Mouse (Mus musculus): ENCODE measurements around the gene H2-D1.

Gene H2-D1

DNA sequence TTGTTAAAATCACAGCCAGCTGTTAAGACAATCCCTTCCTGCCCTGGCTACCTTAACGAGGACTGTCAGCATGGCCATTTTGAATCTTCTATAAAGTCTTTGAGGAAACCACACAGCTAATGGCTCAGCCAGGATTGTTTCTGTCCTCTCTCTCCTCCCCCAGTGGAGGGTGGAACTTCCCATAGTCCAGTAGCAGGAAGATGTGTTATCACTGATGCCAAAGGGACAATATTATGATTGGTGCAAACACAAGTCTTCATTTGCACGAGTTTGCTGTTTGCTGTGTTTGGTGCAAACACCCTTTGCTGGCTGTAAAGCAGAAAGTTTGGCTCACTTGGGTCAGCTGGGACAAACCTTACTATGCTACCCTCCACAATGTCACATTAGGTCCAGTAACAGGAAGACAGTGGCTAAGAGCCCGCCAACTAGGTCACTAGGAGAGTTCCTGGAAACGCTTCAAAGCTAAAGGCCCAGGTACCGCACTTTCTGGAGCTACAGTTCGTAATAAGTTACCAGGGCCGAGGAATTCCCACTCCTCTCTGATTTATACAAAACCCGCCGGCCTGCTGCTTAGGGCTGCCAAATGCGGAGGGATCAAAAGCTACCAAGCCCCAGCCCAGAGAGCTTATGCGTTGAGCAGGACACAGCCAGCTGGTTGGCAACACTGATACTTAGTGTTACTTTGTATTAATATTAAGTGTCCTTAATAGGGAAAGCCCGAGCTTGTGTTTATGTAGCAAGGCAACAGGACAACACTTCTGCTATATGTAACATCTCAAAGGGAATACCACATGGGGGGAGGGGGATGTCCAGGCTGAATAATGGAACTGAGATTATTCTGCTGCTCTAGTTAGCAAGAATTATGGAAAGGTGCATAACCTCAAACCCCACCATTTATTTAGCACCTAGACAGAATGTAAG lies 21.9 kb upstream of the H2-D1 start:
- DNase-seq (ENCODE audit: low spot score in 2 of 2), result no peak

DNA sequence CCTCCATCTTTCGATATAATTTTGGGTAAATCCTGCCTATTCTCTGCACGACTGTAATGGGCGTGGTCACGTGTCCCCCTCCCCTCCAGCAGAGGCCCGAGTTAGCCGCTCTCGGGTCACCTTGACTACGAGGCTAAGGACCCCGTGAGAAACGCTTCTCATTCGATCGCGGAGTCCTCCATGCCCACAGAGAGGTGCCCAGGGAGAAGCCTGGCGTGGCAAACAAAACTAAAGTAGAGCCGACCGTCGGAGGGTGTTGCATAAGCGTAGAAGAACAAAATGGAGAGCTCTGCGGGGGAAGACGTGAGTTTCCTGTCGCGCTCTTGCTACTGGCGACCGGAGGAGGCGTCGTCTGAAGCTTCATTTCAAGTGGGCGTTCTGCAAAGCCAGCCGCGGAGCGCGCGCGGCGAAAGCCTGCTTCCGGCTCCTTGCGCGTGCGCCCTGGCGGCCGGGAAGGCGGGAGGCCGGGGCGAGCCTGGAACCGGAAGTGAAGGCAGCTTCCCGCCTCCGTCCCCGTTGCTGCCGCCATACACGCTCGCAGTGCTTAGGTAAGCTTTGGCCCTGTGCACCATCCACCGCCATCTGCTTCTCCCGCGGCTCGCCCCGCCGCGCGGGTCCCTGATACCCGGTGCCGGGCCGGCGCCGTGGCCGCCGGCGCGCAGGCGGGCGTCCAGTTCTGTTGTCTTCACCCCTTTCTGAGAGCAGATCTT lies 21.1 kb upstream of the H2-D1 start, which contains the start of gene Ddx39b:
TSS of gene Ddx39b (plus strand) at position 442 of the 710 bp plus-strand sequence.
- peak; percentile 96 to 97 for DNase-seq (ENCODE audit: low spot score in 2 of 2)

DNA sequence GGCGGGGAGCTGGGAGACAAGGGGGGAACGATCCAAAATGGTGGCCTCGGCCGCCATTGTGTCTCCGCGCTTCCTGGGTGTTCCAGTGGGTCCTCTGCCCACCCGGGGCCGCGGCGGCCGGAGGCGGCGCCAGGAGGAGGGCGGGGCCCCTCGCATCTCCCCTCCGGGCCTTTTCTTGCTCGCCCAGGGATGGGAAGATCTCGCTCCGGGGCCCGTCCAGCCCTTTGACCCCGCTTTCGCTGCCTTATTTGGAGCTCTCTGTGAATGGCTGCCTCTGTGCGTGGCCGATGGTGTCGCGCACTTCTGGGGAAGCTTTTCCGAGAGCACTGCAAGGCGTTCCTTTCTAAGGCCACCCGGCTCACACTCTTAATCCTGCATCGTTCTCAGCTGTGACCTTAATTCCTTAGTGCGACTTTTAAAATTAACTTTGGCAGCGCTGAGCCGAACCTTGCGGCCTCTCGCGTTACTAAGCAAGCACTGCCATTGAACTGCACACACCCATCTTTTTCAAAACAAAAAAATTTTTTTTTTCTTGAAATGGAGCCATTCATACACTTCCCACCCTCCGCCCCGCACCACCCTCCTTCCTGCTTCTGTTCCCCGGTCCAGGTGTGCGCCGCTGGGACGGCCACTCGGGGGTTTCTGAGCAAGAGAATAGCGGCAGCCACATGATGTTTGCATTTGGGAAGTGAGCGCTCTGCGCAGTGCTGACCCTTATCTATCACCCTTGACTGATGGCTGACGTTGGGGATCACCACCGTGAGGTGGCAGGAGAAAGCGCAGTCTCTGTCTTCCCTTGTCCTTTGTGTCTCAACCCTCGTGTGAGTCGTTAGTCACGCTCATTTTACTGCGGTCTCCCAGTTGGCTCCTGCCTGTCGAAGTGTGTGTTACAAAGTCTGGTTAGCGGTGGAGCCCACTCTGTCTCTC lies 20.3 kb upstream of the H2-D1 start:
- DNase-seq (ENCODE audit: low spot score in 2 of 2), result peak; percentile 78 to 81

DNA sequence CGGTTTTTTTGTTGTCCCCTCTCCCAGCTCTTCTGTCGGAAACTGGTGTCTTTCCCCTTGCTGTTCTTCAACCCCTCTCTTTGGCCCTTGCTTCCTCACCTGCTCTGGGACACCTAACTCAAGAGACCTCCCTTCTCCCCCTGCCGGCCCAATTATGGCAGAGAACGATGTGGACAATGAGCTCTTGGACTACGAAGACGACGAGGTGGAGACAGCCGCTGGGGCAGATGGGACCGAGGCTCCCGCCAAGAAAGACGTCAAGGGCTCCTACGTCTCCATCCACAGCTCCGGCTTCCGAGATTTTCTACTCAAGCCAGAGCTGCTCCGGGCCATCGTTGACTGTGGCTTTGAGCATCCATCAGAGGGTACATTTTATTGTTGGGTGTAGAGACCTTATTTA lies 19.4 kb upstream of the H2-D1 start:
- no peak for DNase-seq (ENCODE audit: low spot score in 2 of 2)

DNA sequence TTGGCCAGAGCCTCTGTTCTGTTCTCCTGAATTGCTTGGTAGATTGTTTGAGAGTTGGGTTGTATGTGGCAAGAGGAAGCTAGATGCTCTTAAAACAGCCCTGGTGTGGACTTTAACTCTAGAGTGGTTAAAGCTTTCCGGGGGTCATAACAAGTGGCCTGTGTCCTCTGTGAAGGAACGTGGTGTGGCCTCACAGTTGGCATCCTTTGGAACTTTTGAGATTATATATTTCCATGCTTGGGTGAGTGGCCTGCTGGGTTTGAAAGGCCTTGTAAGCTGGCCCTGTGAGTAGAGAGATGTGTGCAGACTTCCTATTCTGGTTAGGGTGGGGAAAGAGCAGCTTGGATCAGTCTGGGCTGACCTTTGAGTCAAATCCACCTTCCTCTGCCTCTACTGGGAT lies 17.5 kb upstream of the H2-D1 start:
- no peak for DNase-seq (ENCODE audit: low spot score in 2 of 2)

GRCm38 (mm10) chr17:35245731-35246623 lies 16.6 kb upstream of the H2-D1 start:
- DNase-seq (ENCODE audit: low spot score in 2 of 2), result peak; percentile 70 to 78

GRCm38 (mm10) chr17:35247144-35247543 lies 15.4 kb upstream of the H2-D1 start:
- no peak for DNase-seq (ENCODE audit: low spot score in 2 of 2)

DNA sequence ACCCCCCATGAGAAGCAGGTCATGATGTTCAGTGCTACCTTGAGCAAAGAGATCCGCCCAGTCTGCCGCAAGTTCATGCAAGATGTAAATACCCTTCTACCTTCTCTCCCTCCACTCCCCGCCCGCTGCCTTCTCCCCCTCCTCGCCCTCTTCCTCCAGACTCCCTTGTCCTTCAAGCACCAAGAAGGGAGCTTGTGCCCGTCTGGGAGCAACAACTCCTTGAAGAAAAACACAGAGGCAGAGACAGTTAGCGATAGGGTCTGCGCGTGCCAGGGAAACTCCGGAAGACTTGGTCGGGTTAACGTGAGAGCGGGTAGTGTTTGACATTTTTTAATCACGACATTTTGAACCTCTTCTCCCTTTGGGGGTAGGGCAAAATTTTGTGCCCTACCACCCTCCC lies 13.5 kb upstream of the H2-D1 start:
- no peak for DNase-seq (ENCODE audit: low spot score in 2 of 2)

DNA sequence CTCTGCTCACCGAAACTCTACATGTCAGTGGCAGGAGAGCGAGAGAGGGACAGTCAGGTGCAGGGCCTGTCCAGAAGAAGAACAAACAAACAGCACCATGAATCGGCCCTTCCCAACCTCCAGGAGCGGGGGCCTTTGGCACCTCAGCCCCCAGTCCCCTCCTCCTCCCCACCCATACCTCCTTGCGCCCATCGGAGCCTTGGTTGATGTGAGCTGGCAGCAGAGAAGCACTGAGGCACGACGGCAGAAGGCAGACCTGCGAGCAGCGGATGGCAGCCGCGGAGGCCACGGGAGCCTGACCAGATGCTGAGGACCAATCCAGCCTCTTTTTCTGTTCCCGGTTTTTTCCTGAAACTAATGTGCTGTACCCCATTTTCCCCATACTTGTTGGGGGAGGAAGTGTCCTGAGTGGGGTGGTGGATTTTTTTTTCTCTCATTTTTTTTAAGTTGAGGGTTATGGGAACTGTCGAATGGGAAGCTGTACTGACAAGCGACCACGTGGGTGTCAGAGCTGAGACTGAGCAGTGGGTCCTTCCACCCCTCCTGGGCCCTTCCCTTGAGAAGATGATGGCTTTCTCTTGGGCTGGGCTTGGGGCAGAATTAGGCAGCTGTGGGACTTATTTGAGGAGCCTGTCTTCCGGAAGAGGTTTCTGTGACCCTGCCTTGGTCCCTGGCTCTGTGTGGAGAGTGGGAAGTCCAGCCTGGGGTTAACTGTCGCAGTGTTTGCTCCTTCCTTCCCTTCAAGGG lies 12.9 kb upstream of the H2-D1 start:
- DNase-seq (ENCODE audit: low spot score in 2 of 2), result no peak

- DNase-seq (ENCODE audit: low spot score in 2 of 2), result no peak
Observed at GRCm38 (mm10) chr17:35250348-35251120, 12.0 kb upstream of the H2-D1 start.

GRCm38 (mm10) chr17:35251162-35251719 lies 11.3 kb upstream of the H2-D1 start:
- no peak for DNase-seq (ENCODE audit: low spot score in 2 of 2)

- DNase-seq (ENCODE audit: low spot score in 2 of 2), result no peak
Observed at GRCm38 (mm10) chr17:35251981-35252380, 10.5 kb upstream of the H2-D1 start.

DNA sequence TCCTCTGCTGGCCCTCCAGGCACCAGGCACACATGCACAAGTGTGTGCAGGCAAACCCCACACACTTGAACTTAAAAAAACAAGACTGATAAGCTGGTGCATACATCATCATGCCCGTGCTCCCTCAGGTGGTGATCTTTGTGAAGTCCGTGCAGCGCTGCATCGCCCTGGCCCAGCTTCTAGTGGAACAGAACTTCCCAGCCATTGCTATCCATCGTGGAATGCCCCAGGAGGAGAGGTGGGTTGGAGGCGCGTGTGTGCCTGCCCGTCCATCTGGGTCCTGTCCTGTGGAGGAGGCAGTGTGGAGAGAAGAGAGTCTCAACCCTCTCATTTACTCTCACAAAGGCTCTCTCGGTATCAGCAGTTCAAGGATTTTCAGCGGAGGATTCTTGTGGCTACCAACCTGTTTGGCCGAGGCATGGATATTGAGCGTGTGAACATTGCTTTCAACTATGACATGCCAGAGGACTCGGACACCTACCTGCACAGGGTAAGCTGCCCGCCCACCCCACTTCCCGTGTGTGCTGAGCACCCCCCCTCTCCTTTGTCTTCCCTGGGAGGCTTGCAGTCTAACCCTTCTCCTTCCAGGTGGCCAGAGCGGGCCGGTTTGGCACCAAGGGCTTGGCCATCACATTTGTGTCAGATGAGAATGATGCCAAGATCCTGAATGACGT lies 9.8 kb upstream of the H2-D1 start:
- no peak for DNase-seq (ENCODE audit: low spot score in 2 of 2)

DNA sequence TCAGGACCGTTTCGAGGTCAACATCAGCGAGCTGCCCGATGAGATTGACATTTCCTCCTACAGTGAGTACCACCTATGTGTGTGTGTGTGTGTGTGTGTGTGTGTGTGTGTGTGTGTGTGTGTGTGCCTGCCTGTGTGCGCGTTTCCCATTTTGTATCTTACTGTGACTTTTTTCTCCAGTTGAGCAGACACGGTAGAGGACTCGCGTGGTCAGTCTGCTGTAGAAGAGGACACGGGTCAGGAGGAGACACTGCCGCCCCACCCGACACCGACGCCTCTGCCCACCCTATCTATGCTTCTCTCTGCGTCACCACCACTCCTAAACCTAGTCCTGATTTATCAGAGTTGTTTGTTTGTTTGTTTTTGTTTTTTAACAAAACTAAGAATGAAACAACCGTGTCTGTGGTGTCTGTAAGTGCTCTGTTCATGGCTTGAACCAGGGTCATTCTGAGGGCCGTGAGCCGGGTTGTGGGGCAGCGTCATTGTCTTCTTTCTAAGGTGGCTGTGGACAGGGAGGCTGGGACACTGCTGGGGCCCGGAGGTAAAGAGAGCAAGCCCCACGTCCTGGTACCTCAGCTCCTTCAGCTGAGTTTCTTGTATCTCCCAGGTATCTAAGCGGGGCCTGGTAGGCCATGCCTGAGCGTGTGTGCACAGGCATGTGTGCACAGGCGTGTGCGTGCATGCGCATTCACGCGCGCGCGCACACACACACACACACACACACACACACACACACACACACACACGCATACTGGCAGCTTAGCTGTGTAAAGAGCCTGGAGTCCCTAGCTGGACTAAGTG lies 9.0 kb upstream of the H2-D1 start:
- no peak for DNase-seq (ENCODE audit: low spot score in 2 of 2)

DNA sequence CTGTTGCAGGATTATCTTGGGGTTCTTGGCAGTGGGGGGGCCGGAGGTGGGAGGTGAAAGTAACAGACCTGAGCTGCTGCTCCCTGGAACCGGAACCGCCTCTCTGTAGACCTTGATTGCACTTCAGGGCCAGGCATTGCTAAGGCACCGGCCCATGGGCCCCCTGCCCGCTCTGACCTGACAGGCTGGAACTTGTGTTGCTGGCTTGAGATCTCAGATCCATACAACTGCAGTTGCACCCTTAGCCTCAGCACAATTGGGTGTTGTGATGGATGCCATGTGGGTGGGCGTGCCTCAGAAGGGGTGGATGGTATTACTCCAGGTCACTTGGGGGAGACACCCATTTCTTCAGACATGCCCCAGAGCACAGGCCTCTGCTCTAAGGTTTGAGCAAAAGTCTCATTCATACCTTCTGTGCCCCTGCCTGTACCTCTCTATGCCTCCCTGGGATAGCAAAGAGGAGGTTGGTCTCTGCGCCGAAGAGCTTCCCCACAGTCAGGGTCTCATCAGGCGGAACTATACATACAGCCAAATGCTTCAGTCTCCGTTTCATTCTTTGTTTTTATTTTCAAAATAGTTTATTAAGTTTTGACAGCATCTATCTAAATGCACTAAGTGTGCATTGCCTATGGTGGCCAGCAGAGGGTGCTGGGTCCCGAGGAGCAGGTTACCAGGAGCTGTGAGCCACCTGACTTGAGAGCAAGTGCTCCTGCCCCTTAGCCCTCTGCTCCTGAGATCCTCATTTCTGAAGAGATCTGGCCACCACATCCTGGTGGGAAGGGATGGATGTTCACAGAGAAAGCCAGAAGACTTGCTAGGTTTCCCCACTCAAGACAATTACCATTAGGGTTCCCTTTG lies 8.1 kb upstream of the H2-D1 start:
- DNase-seq (ENCODE audit: low spot score in 2 of 2), result peak; percentile 67 to 78

GRCm38 (mm10) chr17:35255301-35255700 lies 7.2 kb upstream of the H2-D1 start:
- DNase-seq (ENCODE audit: low spot score in 2 of 2), result no peak

- no peak for DNase-seq (ENCODE audit: low spot score in 2 of 2)
Observed at GRCm38 (mm10) chr17:35255704-35256103, 6.8 kb upstream of the H2-D1 start.
